Comparison of ENCODE assay signal across 8 mouse cellular contexts in the genomic region with DNA sequence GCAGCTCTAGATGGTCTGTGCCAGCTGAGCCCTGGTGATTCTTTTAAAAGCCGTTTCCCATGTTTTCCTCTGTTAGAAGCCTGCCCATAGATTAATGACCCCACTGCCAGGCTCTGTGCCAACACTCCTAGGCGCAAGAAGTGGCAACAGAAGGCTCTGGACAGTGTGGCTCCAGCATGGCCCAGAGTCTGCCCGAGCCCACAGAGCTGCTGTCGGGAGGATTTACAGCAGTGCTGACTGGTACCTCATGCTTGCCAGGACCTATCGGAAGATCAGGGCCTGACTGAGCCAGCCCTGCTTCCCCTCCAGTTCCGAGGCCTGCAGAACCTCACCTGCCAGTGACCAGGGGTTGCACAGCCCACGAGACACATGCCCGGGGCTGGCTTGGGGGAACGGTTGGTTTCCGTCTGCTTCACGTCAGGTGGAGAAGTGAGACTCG.
A peak's percentile ranks its signal among the peaks of the same experiment; 100 is the strongest.
DNase-seq lines count a peak whose midpoint lies in the region; ATAC-seq and TF ChIP-seq lines count a peak whose summit lies in the region.

No protein-coding gene starts in this region.

- H3K4me1 ChIP-seq in intestine, embryonic 14.5 days (replicated peaks; ENCODE audit: control insufficient read depth, insufficient read depth, low read length): 0 out of 2 replicates have a peak, but pooled peaks cover 6% of the 10 kb centered on the region
- H3K4me1 ChIP-seq in intestine, postnatal 0 days (replicated peaks; ENCODE audit: control insufficient read depth, insufficient read depth, low read length): peaks cover 3% of the 10 kb centered on the region; the same call in 1 of the 2 replicates
- peaks cover 36% of the 10 kb centered on the region for H3K4me1 ChIP-seq in forebrain, embryonic 16.5 days (replicated peaks; ENCODE audit: control insufficient read depth, insufficient read depth, low read length)
- H3K4me1 ChIP-seq in midbrain, embryonic 15.5 days: peaks cover 20% of the 10 kb centered on the region

- no peaks in the 10 kb centered on the region for H3K27me3 ChIP-seq in intestine, embryonic 14.5 days (replicated peaks; ENCODE audit: control insufficient read depth, insufficient read depth, low read length)
- no peaks in the 10 kb centered on the region for H3K27me3 ChIP-seq in intestine, postnatal 0 days (replicated peaks; ENCODE audit: control insufficient read depth, insufficient read depth, low read length)
- H3K27me3 ChIP-seq in forebrain, embryonic 16.5 days (replicated peaks; ENCODE audit: control insufficient read depth, insufficient read depth, low read length): no peaks in the 10 kb centered on the region
- H3K27me3 ChIP-seq in midbrain, embryonic 15.5 days (replicated peaks): no peaks in the 10 kb centered on the region

- ATAC-seq in intestine, embryonic 14.5 days (replicated peaks; ENCODE audit: low FRiP score, low TSS enrichment, low read depth): no peak
- ATAC-seq in intestine, postnatal 0 days: no peak
- peak; percentile 73 for ATAC-seq in forebrain, embryonic 16.5 days
- no peak for ATAC-seq in midbrain, embryonic 15.5 days (replicated peaks)
- no peak for ATAC-seq in CD4-positive, CD25-positive, alpha-beta regulatory T cell, adult 4 months

- no peak overlapping the region for H3K27ac ChIP-seq in intestine, embryonic 14.5 days (ENCODE audit: low read depth)
- no peak overlapping the region for H3K27ac ChIP-seq in intestine, postnatal 0 days (ENCODE audit: low read depth, low read length)
- H3K27ac ChIP-seq in forebrain, embryonic 16.5 days (ENCODE audit: low read length): peak overlapping the region; percentile 70
- H3K27ac ChIP-seq in midbrain, embryonic 15.5 days: peak overlapping the region; percentile 24

- no peak for TF ChIP-seq CTCF in intestine, postnatal 0 days (IDR thresholded peaks at IDR 0.05; ENCODE audit: low read depth)
- no peak for TF ChIP-seq CTCF in brain, embryonic 14.5 days (IDR thresholded peaks at IDR 0.05; ENCODE audit: borderline replicate concordance, extremely low read depth, insufficient read depth, insufficient read length)

- peak; percentile 59 for DNase-seq in intestine, embryonic 14.5 days (ENCODE audit: low spot score)
- DNase-seq in brain, embryonic 14.5 days (ENCODE audit: low read depth): peak; percentile 84
- no peak for DNase-seq in right cerebral cortex, adult 18-20 months
- DNase-seq in urinary bladder, adult 2 months (ENCODE audit: low spot score): no peak

- no peak overlapping the region for H3K4me2 ChIP-seq in intestine, embryonic 14.5 days (ENCODE audit: low read length)
- no peak overlapping the region for H3K4me2 ChIP-seq in intestine, postnatal 0 days (replicated peaks; ENCODE audit: low read depth)
- no peak overlapping the region for H3K4me2 ChIP-seq in forebrain, embryonic 16.5 days (ENCODE audit: low read length)
- H3K4me2 ChIP-seq in midbrain, embryonic 15.5 days: no peak overlapping the region

- no peaks in the 10 kb centered on the region for H3K9me3 ChIP-seq in intestine, embryonic 14.5 days (ENCODE audit: control insufficient read depth, low read length)
- no peaks in the 10 kb centered on the region for H3K9me3 ChIP-seq in intestine, postnatal 0 days (ENCODE audit: control insufficient read depth)
- no peaks in the 10 kb centered on the region for H3K9me3 ChIP-seq in forebrain, embryonic 16.5 days (ENCODE audit: control insufficient read depth, low read length)
- H3K9me3 ChIP-seq in midbrain, embryonic 15.5 days: no peaks in the 10 kb centered on the region

- H3K36me3 ChIP-seq in intestine, embryonic 14.5 days (ENCODE audit: control insufficient read depth, insufficient read depth, low read length): no peaks in the 10 kb centered on the region
- no peaks in the 10 kb centered on the region for H3K36me3 ChIP-seq in intestine, postnatal 0 days (ENCODE audit: control insufficient read depth, insufficient read depth)
- no peaks in the 10 kb centered on the region for H3K36me3 ChIP-seq in forebrain, embryonic 16.5 days (ENCODE audit: control insufficient read depth, insufficient read depth)
- no peaks in the 10 kb centered on the region for H3K36me3 ChIP-seq in midbrain, embryonic 15.5 days (replicated peaks)

- no peak overlapping the region for H3K9ac ChIP-seq in intestine, embryonic 14.5 days (ENCODE audit: low read length)
- no peak overlapping the region for H3K9ac ChIP-seq in intestine, postnatal 0 days (ENCODE audit: low read depth, low read length)
- 0 out of 2 replicates have a peak overlapping the region, but pooled peaks have one; percentile 17 for H3K9ac ChIP-seq in forebrain, embryonic 16.5 days (replicated peaks; ENCODE audit: low read depth, low read length)
- H3K9ac ChIP-seq in midbrain, embryonic 15.5 days: no peak overlapping the region

- WGBS in intestine, embryonic 14.5 days: 33% methylated on average over 12 of the region's 12 CpGs
- 70% methylated on average over 12 of the region's 12 CpGs for WGBS in intestine, postnatal 0 days
- 59% methylated on average over 12 of the region's 12 CpGs for WGBS in forebrain, embryonic 16.5 days
- 81% methylated on average over 12 of the region's 12 CpGs for WGBS in midbrain, embryonic 15.5 days

- H3K4me3 ChIP-seq in intestine, embryonic 14.5 days (ENCODE audit: low read depth, low read length): no peak overlapping the region
- no peak overlapping the region for H3K4me3 ChIP-seq in intestine, postnatal 0 days (ENCODE audit: low read depth, low read length)
- H3K4me3 ChIP-seq in forebrain, embryonic 16.5 days (replicated peaks; ENCODE audit: low read length): no peak overlapping the region
- no peak overlapping the region for H3K4me3 ChIP-seq in midbrain, embryonic 15.5 days

- TF ChIP-seq POLR2A in brain, embryonic 14.5 days (IDR thresholded peaks at IDR 0.05; ENCODE audit: borderline replicate concordance, extremely low read depth, insufficient read depth, insufficient read length, poor library complexity, severe bottlenecking): no peak

Comparison
In these comparisons a context has a peak if more than half of its experiments do, and no peak if none do; other contexts are left out.
1. DNase-seq: peak in intestine, embryonic 14.5 days (single experiment) and brain, embryonic 14.5 days (single experiment); none in right cerebral cortex, adult 18-20 months (single experiment) and urinary bladder, adult 2 months (single experiment).
2. H3K27ac ChIP-seq: peak in forebrain, embryonic 16.5 days (single experiment) and midbrain, embryonic 15.5 days (single experiment); none in intestine, embryonic 14.5 days (single experiment) and intestine, postnatal 0 days (single experiment).